Mouse (Mus musculus): ENCODE data around the gene Sp6.

- no peak for TF ChIP-seq POLR2A (IDR thresholded peaks at IDR 0.05; ENCODE audit: extremely low read depth, insufficient read depth, low read length)
- TF ChIP-seq CTCF (IDR thresholded peaks at IDR 0.05; ENCODE audit: low read depth, low read length) = no peak
These were observed 20.4 kb upstream of the Sp6 start for GRCm38 (mm10) chr11:96992722-96993311.
